Mouse (Mus musculus) ovary, postnatal 14 days (tissue): ENCODE results near the gene Col12a1.

Experiments used
- DNase-seq: peaks from one replicate; pipeline ENCODE4 v3.0.0; 2022; ENCODE audit warnings: low spot score

Col12a1 gene

DNA sequence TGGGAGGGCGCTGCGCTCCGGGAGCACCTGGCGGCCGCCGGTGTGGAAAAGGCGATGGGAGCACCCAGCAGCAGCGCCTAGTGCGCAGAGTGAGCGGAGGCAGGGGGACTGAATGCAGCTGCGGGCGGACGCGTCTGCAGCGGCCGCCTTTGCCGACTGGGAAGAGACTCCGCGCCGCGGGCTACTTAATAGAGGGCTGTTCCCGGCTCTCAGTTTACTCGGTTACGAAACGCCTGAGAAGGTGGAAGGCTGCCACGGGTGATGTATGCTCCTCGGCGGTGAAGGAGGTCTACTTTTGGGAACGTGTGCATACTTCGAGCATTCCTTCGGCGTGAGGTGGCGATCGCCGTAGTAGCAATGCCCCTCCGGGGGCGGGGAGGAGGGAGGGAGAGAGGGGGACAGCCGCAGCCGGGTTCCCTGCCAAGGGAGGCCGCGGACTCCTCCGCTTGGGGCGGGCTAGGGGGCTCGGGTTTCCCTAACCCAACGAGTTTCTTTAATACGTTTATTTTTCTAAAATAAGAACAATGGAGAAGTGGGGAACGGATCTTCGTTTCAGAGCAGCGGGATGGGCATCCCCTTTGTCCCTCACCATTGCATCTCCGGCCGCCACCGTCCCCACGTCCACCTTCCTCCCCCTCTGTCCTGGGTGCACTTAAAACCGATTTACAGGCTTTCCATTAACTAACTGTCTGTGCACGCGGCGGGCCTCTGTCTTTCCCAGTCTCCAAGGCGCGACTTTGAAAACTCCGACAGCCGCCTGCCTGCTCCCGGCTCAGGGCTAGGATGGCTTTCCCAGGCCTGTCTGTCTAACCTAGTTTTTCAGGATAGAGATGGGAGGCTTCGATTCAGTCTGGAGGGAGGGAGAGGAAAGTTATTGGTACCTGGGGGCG lies at the start of gene Col12a1:
Gene Col12a1, minus strand, starts transcription at position 351 of the 890 bp plus-strand sequence.
- peak; percentile 41 for DNase-seq

DNA sequence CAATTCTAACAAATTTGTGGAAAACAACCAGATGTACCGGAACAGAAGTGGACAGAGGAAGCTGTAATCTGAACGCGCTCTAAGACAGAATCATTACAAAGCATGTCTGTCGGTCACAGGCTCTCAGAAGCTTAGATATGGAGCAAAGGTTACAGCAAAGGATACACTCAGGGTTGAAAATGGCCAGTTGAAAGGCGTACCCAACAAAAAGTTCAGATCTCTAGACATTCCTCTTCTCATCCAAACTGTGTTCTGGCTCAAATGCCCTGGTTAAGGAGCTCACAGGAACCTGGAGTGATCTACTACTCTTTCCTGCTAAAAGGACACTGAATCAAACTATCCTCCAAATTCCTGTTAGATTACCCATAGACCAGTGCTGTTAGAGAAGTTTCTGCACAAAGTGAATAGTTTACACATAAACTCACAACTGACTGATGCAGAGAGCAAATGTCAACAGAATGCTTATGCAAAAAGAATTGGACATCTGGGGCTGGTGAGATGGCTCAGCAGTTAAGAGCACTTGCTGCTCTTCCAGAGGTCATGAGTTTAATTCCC lies 48.4 kb upstream of the Col12a1 start:
- no peak for DNase-seq

DNA sequence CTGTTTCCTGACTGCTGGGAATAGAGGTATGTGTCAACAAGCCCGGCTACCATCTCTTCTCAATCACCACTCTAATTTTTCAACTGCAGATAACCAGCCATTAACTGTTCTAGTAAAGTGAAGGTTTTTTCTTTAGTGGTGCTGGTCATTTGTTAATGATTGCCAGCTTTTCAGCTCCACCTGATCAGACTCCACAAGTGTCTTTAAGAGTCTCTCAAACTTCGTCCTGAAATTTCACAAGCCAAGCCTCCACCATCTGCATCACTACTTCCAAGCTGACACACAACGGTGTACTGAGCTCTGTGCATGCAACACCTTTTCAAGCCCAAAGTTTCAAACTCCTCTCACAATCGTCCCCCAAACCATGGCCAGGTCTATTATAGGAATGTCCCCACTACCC lies 46.7 kb upstream of the Col12a1 start:
- no peak for DNase-seq

GRCm38 (mm10) chr9:79762519-79762918 lies 43.9 kb upstream of the Col12a1 start:
- no peak for DNase-seq

- no peak for DNase-seq
These were observed 41.4 kb upstream of the Col12a1 start for GRCm38 (mm10) chr9:79760076-79760475.

DNA sequence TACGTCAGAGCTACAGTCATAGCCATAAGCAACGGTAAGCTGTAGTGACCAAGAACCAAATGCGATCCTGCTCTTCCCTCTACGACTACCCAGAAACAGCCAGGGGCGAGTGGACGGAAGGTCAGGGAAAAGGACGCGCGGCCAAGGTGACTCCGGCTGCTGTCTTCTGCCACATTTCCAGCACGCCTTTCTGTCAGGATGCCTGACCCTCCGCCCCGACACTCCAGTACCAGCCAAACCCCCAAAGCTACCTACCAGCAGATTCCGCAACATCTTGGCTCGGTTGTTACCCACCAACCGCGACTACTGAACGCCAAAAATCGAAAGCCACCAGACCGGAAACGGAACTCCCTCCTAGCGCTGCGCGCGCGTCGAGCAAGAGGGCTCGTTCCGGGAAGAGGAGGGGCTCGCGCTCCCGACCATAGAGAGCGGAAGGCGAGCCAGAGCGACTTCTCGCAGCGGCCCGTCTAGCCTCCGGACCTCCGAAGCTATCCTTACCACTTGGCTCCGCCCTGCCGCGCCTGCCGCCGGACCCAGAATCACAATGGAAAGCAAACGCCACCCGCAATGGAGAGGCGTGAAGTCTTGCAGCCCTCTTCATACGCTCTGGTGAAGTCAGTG lies 40.9 kb upstream of the Col12a1 start, which contains the start of gene Cox7a2:
Gene Cox7a2, minus strand, starts transcription at position 494 of the 621 bp plus-strand sequence.
- peak; percentile 86 for DNase-seq

GRCm38 (mm10) chr9:79755311-79755710 lies 36.7 kb upstream of the Col12a1 start:
- DNase-seq, result no peak

- DNase-seq, result no peak
These were observed 33.2 kb upstream of the Col12a1 start for GRCm38 (mm10) chr9:79751846-79752245.

DNA sequence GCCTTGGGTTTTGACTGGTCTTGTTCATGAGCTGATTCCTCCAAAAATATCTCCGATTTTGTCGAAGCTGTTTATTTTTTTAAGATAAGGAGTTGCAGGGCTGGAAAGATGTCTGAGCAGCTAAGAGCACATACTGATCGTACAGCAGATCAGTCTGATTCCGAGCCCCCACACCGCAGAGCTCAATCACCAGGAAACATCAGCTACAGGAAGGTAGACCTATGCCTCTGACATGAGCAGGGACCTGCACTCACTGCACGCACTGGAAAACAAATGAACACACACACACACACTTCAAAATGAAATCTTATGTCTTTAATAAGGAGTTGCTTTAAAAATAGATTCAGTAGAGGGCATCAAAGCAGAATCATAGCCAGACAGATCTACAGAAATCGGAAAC lies 32.1 kb upstream of the Col12a1 start:
- DNase-seq, result no peak

GRCm38 (mm10) chr9:79745036-79745435 lies 26.4 kb upstream of the Col12a1 start:
- no peak for DNase-seq

GRCm38 (mm10) chr9:79735608-79736007 lies 17.0 kb upstream of the Col12a1 start:
- DNase-seq, result no peak

DNA sequence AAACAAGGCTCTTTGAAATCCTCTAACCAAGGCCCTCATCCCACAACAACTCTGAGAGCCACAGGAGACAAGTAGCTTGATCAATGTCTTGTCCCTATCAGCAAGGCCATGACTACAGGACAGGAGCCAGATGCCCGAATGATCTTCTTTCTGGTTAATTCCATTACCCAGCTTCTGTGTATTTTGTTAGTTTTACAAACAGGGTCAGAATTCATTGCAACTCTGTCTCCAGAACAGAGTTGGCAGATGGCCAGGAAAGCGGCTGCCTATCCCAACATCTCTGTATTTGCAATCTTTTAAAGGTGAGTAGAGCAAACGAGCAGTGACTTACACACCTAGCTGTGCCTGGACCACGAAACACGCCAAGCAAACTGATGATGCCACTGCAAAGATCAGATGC lies 11.7 kb upstream of the Col12a1 start:
- DNase-seq, result no peak

DNA sequence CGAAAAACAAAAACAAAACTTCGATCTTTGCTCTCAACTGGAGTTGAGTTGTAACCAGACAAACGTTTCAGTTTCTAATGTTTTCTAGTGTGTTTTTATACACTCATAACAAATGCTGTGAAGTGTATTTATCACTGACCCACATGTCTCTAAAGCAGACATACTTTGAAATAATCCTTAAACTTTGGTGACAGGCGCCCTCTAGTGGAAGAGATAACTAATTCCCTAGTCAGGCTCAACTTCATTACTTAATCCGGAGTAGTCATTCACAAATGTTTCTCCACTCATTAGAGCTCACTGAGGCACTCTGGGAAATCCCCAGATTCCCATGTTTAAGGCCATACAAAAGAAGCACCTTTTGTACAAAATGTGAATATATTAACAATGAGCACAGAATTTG lies 4.5 kb upstream of the Col12a1 start:
- DNase-seq, result peak; percentile 22

GRCm38 (mm10) chr9:79721056-79721455 lies 2.4 kb upstream of the Col12a1 start:
- peak; percentile 51 for DNase-seq

DNA sequence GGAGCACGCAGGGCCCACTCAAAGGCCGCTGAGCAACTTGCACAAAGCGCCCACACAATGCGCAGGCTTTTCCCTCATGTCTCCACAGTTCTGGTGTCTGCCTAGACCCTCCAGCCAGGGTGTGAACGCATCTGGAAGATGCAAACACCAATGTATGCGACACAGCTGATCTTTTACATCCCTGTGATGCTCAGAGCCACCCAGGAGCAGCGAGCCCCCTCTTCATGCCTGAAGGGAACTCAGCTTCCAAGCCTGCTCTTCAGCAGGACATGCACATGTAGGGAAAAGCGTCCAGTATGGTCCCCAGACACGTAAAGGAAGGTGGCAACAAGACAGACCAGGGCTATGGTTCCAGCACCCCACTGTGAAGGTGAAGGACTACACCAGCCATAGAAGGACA lies 1.5 kb upstream of the Col12a1 start:
- no peak for DNase-seq

DNA sequence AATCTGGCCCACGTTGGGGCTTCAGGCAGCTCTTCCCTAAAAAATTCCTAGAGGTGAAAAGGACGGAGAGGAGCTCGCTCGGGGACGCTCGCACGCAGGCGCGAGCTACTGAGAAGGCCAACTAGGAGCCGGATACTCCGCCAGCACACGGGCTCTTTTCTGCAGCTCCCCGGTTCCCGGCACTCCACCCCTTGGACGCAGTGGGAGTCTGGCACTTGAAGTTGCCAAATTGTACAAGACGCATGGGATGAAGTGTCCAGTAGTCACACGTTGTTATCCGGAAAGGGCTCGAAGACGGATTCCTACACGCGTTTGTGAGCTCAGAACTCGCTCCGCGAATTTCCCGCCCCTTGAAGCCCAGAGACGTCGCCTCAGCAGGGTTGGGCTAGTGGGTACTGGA lies 820 bp upstream of the Col12a1 start:
- DNase-seq, result no peak

DNA sequence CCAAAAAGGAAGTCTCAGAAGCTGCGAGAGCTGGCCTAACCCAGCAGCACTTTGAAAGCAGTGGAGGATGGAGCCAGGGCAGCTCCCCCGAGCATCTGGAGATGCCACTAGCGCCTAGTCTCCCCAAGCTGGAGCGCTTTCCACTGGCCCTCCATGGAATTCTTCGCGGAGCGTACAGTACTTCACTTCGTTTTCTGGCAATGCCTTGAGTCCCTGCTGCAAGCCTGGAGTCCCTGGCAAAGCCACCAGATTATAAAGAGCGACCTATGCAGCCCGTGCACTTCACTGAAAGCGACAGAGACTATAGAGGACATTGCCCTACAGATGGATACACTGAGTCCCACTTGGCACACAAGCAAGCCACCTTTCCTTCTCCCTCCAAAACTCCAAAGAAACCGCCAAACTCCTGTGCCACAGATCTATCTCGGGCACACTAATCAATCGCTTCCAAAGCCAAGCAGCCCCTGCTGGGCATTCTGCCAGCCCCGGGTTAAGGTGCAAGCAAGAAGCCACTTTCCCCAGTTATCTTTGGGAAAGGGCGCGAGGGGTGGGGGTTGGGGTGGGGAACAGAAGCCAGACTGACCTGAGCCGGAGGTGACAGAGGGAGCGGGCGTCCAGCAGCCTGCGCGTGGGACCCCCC lies 675 bp downstream of the Col12a1 start:
- peak; percentile 25 for DNase-seq

- DNase-seq, result peak; percentile 61
These were observed 1.5 kb downstream of the Col12a1 start for GRCm38 (mm10) chr9:79716909-79717835.

GRCm38 (mm10) chr9:79716496-79716895 lies 2.1 kb downstream of the Col12a1 start:
- no peak for DNase-seq

- DNase-seq, result peak; percentile 66
These were observed 4.1 kb downstream of the Col12a1 start for GRCm38 (mm10) chr9:79714471-79715045.
